Mouse (Mus musculus): ENCODE data around the gene Hes3.

Gene Hes3

GRCm38 (mm10) chr4:152304685-152305084 lies 13.2 kb upstream of the Hes3 start:
- no peak for DNase-seq

DNA sequence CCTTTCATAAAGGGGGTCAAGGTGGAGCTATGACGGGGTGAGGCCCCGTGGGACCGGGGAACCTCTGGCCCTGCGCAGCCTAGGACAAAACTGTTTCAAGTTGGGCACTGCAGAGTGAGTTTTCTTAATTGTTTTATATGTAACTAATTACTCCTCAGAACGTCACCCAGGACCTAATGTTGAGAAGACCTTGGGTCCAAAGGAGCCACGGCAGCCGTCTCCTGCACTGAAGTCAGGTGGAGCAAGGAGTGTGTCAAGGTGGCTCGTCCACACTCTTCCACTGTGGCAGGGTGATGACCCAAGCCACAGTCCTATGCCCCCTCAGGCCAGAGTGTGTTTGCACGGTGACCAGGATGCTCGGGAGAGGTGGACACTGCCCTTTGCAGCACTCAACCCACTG lies 11.7 kb upstream of the Hes3 start:
- DNase-seq, result peak; percentile 54

DNA sequence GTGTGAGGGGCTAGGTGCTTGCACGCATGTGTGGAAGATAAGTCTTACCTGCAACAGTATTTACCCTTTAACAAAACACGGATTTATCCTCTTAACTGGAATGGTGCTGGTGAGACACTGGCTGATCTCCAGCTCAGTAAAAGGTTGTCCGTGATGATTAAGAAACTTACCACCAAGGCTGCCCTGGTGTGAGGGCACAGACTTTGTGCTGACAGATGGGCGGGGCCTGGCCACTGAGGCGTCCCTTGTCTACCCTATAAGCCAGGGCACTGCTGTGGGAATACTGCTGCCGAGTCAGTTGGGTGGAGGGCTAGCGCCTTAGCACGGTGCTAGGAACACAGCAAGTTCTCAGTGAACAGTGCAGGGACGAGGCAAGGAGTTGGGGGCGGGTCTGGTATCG lies 10.6 kb upstream of the Hes3 start:
- peak; percentile 51 for DNase-seq

GRCm38 (mm10) chr4:152300375-152300774 lies 8.9 kb upstream of the Hes3 start:
- no peak for DNase-seq

DNA sequence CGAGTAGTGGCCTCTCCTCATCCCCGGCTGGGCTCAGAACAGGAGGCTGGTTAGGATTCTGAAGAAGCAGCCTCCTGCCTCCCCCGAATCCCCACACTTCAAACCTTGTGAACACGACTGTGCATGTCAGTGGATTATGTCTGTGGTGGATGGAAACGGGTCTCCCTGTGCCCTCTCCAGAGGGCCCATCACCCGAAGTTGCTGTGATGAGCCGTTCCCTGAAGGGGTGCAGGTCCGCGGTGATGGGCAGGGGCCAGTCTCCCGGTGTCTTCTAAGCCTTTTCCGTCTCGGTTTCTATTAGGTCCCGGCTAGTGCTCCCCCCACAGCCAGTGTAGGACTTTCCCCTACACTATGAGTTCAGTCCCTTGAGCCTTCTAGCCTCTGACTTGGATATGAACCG lies 7.4 kb upstream of the Hes3 start:
- no peak for DNase-seq

DNA sequence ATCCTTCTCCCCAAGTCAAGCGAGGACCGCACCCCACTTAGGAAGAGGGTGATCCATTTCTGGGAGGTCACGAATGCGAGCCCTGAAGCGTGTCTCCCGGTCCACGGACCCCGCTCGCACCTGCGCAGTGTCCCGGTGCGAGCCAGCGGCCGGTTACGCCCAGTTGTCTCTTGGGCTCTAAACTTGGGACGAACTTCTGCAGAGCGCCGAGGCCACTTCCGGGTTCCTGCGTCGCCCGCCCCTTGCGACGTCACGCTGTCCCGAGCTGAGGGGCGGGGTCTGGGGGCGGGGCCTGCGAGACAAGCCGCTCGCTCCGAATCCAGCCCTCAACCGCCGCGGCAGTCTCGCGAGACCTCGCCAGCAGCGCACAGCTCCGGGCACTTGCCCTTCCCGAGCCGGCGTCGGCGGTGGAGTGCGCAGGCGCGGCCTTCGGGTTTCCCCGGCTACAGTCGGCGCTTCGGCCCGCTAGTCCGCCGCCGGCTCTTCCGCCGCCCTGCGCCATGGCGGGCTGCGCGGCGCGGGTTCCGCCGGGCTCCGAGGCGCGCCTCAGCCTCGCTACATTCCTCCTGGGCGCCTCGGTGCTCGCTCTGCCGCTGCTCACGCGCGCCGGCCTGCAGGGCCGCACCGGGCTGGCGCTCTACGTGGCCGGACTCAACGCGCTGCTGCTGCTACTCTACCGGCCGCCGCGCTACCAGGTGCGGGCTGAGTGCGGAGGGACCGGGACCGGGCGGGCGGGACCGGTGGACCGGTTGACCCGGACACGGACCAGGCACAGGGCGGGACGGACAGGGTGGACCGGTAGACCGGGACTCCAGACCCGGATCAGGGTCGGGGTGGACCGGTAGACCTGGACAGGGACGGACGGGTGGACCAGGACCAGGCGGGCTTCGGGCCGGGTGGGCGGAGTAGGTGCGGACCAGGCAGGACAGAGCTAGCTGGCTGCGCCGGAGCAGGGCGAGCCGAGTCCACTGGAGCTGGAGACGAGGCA lies 5.7 kb upstream of the Hes3 start, which contains the start of gene Icmt:
Icmt (plus strand) TSS at position 354 of the 988 bp plus-strand sequence.
- peak; percentile 100 for DNase-seq

DNA sequence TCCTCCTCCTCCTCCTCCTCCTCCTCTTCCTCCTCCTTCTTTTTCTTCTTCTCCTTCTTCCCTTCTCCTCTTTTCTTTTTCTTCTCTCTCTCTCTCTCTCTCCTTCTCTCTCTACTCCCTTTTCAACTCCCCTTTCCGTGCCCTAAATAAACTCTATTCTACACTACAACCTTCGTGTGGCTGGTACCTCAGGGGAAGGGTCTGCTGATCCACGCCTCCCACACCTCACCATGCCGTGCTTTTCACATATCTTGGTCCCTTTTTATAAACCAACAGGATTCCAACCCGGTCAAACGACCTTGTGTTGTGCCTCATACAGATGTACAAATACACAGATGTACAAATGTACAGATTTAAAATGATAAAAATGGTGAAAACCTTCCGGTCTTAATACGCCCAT lies 4.9 kb upstream of the Hes3 start:
- no peak for DNase-seq

GRCm38 (mm10) chr4:152295916-152296315 lies 4.5 kb upstream of the Hes3 start:
- DNase-seq, result no peak

DNA sequence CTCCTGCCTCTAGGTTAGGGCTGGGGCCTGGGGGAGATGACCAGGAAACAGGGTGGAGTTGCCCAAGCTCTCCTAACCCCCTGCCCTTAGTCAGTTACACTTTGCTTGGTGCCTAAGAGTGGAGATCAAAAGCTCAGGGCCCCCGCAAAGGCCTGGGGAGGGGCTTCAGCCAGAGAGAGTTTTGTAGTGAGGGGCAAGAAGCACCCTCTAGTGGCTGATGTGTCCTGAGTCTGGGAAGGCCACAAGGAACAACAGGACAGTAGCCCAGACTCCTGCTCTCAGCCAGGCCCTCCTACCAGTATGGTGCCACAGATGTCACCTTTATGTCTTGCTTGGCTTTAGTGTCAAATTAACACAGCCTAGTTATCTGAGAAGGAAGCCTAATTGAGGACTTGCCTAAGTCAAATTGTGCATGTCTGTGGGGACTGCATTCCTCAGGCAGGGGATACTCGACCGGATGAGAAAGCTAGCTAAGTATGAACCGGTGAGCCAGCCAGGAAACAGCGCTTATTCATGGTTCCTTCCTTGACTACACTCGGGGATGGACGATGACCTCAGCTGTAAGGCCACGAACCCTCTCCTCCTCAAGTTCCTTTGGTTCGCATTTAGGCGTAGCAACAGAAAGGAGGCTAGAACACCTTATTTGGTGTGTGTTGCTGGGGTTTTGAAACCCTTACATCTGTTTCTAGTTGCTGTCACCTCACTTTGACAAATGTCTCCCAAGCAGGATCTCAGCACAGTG lies 2.9 kb upstream of the Hes3 start:
- DNase-seq, result no peak

DNA sequence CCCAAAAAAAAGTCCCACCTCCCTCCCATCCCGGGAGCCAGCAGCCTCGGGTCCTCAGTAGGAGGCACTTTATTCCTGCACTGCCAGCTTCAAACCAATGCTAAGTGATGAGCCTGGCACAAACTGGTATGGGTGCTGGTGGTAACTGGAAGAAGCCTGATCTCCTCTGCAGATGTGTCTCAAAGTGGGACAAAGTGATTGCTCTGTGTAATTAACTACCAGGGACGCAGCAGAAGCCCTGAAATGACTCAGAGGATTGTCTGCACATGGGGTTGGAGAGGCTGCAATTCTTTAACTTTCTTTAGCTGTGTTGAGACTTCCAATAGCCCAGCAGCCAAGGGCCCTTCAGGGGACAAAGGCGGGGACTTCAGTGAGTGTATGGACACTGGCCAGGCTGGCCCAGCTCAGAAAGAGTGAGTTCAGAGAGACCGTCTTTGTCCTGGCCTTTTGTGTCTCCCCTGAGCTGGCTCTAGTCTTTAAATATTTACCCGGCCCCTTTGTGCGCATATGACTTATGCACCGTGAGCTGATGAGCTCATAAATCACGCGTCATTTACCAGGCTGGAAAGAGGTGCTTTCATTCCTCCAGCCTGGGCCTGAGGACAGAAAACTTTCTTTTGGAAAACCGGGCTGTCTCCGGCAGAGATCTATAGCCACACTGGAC lies 772 bp upstream of the Hes3 start:
- DNase-seq, result no peak

DNA sequence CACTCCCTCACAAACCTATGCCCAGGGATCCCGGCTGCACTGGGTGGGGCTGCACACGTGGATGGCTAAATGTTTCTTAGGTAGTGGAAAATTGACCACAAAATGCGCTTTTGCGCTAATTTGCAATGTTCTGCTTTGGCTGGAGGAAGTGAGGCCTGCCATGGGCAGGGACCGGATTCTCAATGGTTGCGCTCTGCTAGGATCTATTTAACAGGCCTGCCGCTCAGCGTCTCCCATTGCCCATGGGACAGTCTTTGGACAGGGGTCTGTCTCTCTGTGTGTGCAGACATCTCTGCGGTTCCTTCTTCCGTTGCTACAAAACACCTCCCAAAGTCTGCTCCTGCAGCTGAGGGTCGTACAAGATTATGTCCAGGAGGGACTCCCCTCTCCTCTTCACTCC lies 471 bp downstream of the Hes3 start:
- no peak for DNase-seq

- no peak for DNase-seq
These were observed 1.1 kb downstream of the Hes3 start for GRCm38 (mm10) chr4:152290385-152290784.

DNA sequence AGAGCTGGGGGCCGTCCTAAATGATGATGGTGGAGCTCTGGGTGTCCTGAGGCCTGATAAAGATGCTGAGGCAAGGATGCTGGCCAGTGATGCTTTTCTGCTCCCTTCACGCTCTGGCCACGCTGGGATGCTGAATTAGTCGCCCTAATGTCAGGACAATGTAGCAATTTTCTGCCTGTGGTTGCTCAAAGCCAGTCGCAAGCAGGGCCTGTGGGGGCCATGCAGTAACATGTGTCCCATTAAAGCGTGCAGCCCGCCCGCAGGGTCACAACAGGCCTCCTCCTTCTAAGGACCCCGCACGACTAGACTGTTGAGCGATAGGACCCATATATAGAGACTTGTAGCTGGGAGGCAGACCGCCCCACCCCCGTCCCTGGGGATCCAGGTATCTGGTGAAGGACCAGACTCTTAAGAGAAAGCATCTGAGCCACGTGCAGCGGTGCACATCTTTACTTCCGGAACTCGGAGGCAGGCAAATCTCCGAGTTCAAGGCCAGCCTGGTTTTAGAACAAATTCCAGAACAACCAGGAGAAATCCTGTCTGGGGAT lies 3.0 kb downstream of the Hes3 start:
- no peak for DNase-seq

GRCm38 (mm10) chr4:152287317-152288120 lies 3.9 kb downstream of the Hes3 start:
- DNase-seq, result no peak

GRCm38 (mm10) chr4:152286887-152287286 lies 4.6 kb downstream of the Hes3 start:
- DNase-seq, result peak; percentile 69

- DNase-seq, result no peak
These were observed 5.3 kb downstream of the Hes3 start for GRCm38 (mm10) chr4:152286183-152286582.

- peak; percentile 71 for DNase-seq
These were observed 6.0 kb downstream of the Hes3 start for GRCm38 (mm10) chr4:152285505-152285904.

DNA sequence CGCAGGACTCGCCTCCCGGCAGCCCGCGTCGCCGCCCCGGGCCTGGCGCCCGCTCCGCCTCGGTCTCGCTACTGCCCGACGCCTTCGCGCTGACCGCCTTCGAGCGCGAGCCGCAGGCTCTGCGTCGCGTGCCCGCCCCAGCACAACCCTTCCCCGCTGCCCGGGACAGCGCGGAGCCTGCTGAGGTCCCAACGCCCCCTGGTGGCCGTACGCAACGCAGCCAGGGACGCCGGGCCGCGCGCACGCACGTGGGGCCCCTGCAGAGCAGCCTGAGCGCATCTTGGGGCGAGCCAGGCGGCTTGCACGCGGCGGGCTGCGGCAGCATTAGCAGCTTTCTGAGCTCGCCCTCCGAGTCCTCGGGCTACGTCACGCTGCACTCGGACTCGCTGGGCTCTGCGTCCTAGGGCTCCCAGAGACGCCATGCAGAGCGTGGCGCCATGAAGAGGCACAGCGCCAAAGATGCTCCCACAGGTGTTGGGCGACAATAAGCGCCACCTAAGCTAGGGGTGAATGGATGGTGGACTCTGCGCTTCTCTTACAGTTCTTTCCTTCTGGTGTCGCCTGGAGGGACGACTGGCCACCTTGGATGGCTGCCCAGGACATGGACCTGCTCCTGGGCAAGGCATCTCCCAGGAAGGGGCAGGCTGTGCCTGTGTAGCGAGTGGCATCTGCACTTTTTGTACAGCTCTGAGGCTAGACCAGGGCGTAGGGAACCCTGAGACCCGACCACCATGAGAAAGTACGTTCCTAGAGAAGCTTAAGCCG lies 8.1 kb downstream of the Hes3 start:
- peak; percentile 86 for DNase-seq

GRCm38 (mm10) chr4:152282721-152283120 lies 8.7 kb downstream of the Hes3 start:
- DNase-seq, result no peak

GRCm38 (mm10) chr4:152281601-152282000 lies 9.9 kb downstream of the Hes3 start:
- no peak for DNase-seq

DNA sequence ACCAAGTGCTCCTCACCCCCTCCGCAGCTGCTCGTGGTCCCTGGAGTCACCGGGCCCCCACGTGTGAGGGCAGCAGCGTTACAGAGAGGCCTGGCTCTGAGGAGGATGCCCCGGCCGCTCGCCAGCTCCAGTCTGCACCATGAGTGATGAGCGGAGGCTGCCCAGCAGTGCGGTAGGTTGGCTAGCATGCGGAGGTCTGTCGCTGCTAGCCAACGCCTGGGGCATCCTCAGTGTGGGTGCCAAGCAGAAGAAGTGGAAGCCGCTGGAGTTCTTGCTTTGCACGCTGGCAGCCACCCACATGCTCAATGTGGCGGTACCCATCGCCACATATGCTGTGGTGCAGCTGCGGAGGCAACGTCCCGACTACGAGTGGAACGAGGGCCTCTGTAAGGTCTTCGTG lies 12.5 kb downstream of the Hes3 start:
- DNase-seq, result no peak

Data from kidney, adult 18-20 months (tissue).